Mouse (Mus musculus) frontal cortex, adult (tissue): ENCODE measurements at regions not wholly inside any gene's neighbourhood (a gene's known extent, or its start where the extent isn't known, plus 50 kb on each side); places are given as distances from the start of the nearest gene placed in this dataset.

ENCODE experiments used
- ATAC-seq: cut with Nextera tagmentation; 2 replicates; pipeline ENCODE4 v1.9.2; 2017; ENCODE audit warnings: mild to moderate bottlenecking, moderate library complexity, mixed read lengths; ENCODE audit not compliant: low TSS enrichment

DNA sequence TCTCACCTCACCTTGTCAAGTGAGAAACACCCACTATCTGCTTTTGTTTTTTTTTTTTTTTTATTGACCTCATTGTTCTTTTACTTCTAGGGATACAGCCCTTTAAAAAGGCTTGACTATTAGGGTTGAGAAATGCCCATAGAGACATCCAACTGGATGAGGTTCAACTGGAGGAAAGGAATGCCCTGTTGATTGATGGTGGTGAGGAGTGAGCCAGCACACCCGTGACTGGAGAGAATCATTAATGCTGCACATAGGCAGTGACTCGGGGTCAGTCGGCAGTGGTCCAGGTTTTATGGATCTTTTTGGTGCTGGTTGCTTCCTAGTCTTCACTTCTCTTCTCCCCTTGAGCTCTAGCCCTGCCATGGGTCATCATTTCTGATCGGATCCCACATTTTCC, 82.9 kb upstream of the Cryz start:
- no peak for ATAC-seq

DNA sequence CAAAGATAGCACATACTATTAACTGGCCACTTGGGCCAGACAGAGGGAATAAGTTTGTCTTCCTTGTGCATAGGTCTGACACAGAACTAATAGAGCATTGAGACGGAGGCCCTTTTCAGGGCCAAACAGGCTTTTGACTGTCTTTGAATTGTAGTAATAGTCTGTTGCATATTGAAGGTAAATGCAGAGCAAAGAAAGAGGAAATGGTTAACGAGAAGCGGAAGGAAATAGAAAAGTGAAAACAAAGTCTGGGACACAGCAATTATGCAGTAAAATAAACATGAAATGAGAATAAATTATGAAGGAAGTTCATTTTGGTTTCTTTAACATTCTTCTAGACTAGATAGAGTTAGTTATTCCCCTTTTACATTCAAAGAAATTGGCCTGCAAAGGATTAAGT, 86.4 kb upstream of the Cryz start:
- no peak for ATAC-seq

DNA sequence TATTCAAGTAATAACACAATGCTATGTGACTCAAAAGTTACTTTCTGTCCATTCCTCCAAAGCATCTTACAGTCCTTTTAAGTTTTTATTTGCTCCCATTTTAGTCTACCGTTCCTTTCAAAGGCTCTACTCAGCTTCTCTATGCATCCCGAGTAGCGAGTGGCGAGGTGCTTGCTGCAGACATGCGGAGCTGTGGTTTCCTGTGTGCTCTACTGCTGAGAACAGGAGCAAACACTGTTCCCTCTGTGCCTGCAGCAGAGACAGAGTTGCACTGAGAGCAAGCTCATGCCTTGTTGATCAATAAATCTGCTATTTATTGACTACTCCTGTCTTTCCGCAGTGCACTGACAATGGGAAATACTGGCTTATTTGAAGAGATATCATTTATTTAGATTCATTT, 87.1 kb upstream of the Cryz start:
- ATAC-seq: no peak

DNA sequence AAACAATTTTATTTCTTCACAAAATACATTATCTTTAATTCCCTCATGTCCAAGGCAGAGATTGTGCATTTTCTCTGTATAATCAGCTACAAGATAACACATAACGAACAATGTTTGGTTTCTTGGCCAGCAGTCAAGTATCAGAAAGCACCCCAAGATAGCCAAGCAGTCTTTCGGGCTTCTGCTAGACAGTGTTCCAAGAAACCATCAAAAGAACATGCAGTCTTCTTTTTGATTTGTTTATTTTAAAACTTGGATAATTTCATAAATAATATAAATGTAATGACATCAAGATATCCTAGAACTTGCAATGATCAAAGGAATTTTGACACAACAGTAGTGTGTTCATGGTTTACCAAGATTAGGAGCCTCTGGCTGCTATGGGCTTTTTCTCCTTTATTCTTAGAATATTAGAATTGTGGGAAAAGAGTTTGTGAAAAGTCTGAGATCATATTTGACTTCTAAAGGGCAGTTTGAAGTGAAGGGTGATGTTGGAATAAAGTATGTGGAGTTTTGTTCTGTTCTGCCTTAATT, 103.1 kb upstream of the Cryz start:
- no peak for ATAC-seq

DNA sequence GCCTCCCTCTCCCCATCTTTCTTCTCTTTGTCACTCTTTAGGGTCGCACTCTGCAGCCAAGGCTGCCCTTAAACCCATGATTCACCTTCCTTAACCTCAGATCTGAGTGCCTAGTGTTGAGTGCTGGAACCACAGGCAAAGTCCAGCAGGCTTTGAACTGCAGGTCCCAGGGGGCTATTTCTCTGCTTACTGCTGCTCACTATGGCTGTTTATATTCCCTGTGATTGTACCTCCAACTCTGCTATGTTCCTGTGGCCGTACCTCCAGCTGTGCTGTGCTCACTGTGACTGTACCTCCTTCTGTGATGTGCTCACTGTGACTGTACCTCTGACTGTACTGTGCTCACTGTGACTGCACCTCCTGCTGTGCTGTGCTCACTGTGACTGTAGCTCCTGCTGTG, 124.1 kb upstream of the Cryz start:
- ATAC-seq: no peak

DNA sequence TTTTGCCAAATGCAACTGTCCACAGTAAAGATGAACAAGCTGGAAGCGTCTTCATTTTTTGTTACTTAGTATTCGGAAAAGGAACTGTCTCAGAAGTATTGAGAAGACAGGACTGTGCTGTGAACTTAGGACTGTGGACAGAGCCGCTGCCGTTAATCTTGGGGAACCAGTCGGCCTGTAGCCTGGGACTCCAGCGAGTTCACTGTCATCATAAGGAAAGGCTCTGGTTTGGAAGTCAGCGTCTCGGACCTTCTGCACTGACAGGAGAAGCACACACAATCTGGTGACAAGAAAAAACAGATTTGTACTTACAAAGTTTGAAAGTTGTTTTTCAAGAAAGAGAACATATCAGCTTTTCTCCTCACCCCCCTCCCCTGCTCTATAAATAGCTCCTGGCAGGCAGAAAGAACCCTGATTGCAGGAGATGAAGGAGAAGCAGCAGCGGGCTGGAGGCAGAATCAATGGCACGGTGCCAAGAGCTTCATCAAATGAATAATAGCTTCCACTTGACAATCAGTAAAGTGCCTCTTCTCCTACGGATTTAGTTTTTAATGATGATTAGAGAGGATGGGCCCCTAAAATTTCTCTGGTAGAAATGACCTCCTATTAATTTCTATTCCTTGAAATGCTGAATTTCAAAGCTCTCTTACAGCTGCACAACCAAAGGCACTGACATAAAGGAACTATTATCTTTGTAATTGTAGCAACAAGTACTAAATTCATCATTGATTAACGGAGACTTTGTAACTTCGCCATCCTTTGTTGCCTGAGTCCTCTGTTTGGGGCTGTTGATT, 128.7 kb upstream of the Cryz start:
- ATAC-seq: no peak

DNA sequence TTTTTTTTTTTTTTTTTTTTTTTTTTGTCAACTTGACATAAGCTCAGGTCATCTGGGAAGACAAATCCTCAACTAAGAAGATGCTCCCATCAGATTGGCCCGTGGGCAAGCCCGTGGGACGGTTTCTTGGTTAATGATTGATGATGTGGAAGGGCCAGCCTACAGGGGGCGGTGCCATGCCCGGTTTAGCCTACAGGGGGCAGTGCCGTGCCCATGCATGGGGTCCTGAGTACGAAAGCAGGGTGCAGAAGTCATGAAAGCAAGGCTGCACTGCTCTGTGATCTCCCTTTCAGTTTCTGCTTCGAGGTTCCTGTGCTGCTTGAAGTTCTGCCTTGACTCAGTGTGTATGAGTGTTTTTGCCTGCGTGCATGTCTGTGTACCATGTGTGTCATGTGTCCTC, 127.7 kb upstream of the Lhx8 start:
- no peak for ATAC-seq

DNA sequence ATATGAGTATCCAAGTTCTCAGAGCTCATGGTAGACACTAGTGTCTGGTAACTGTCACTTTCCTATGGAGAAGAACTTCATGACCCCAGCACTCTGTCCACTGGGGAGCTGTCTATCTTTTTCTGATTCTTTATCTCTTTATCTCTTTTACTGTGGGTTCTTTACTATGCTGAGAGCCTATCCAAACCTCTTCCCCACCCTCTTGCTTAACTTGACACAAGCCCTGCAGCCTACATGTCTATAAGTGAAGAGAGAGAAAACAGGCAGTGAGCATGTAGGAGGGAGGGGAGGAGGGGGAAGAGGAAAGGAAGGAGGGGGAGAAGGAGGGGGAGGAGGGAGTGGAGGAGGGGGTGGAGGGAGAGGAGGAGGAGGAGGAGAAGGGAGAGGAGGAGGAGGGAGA, 122.6 kb upstream of the Lhx8 start:
- ATAC-seq: no peak

DNA sequence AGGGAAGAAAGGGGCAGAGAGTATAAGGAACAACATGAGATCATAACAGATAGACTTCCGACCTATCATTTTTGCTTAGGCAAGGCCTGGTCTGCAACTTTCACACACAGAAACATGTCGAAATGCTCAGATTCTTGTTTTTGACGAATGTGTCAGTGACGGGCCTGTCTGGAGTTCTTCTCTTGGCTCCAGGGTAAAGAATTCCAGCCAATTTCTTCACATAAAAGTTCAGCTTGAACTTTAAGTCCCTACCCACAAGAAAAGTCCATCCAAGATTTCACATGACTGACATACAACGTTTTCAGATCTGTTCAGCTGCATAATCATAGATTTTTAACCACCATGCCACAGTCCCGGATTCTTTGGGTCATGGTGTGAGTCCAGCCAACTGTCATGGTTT, 122.1 kb upstream of the Lhx8 start:
- ATAC-seq: no peak

DNA sequence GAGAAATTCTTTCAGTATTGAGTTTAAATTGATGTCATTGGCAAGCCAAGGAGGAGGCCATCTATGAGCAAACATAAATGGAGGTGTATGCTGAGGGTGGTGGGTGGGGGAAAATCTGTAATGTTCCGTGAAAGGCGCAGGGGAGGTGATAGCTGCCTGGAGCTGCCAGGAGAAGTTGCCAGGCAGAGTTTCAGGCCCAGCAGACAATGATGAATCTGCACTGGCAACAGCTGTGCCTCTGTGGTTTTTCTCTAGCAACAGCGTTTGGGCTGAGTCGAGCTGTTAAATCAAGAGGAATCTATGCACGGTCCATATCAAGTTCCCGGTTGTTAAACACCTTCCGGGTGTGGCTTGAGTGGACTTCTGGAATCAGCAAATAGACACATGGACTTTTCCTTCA, 120.7 kb upstream of the Lhx8 start:
- ATAC-seq: peak; percentile 70

DNA sequence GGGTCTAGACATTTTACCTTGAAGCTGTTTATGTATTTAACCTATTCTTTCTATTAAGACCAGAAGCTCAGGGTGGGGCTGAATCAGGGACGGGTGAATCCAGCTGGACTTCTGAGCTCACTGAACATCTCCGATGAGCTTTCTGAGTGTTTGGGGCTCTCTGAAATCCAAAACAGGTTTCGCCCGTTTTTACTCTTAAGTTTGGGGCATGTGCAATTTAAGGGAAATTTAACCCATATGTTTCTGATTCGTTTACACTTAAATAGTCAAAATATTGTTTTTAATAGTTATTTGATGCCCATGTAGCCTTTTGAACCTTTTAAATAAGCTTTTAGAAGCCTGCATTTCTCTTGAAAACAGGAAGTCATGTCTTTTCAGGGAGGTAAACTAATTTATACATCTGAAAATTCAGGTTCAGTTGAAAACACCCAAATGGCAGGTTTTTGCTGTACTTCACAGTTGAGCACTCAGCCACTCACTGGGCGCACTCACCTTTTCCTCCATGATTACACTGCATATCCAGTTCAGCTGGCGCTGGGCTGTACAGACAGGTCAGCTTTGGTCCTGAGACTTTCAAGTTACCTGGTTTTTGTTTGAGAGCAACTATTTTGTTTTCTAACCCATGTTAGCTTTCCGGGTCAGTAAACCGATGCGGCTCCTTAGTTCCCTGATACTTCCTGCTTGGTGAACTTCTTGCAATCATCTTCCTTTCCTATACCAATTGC, 113.1 kb upstream of the Lhx8 start:
- ATAC-seq: no peak

DNA sequence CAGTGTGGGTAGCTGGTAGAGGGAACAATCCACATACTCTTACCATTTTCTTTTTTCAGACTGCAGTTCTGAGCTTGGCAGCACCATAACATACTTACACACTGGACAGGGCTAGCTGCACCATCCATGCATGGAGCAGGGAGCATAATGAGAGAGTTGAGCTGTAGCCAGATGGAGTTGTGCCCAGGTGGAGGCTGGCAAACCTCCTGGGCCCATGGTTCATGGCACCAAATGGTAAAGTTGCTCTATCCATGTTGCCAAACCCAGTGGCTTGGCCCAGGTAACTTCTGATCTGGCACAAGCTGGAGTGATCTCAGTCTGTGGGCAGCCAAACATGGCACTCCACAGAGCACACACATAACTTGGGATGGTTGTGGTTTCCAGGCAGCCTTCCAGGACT, 111.0 kb upstream of the Lhx8 start:
- no peak for ATAC-seq

DNA sequence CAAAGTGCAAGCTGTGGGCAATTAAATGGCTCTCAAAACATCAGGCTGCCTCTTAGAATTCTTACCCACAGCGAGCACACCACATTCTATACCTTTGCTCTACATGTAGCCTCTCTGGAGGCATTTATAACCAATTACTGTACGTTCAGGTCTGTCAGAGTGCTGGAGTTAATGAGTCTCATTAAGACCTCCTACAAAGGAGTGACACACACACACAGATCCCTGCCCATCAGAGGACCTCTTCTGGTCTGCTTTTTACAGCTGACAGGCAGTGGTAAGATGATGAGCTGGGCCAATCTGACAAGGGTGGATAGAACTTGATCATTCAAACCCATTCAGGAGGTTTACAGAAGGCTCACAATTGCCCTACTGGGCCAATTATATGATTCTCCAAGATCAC, 110.4 kb upstream of the Lhx8 start:
- ATAC-seq: no peak

DNA sequence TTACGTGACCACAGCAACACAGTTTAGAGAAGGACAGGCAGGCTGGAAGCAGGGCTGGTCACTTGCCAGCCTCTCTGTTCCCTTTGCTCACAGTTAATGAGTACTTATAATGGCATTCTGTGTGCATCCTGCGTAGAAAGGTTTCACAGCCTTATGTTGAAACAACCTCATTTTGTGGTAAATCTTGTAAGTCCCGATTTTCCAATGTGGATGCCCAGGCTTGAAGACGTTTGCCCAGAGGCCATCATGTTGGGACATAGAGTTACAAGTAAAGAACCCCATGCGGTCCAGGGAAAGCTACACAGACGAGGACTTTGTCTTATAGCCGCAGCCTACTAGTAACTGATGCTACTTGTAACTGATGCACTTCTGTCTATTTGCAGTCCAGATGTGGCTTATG, 100.4 kb upstream of the Lhx8 start:
- ATAC-seq: no peak

DNA sequence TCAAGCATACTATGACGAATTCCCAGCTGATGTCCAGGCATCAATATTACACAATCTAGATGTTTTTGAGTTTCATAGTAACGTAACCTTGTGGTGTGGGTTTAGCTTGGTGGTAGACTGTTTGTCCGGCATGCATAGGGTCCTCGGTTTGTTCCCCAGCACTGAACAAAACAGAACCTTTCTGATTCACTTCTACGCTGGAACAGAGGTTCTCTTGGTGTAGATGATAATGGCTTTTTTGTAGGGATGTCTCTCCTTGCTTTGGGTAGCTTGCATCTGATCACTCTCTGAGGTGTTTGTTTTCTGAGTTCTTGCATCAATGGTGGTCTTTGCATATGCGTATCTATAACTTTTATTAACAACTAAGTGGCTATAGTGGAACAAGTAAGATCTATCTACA, 99.2 kb upstream of the Lhx8 start:
- no peak for ATAC-seq

DNA sequence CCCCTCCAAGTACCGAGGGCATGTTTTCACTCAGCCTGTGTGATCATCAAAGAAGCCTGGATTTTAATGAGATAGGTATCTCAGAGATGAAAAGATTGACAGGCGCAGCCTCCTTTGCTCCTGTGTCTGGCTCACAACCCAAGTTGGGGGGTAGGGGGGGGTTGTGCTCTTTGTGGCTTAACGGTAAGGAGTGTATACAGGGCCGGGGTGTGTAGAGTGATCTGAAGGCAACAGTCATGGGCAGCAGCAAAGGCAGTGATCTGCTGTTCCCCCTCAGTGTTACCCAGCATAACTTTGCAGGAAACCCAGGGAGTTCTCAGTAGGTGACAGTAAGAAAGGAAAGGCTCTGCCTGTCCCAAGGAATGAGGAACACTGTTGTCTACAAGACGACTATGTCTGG, 94.1 kb upstream of the Lhx8 start:
- ATAC-seq: no peak

DNA sequence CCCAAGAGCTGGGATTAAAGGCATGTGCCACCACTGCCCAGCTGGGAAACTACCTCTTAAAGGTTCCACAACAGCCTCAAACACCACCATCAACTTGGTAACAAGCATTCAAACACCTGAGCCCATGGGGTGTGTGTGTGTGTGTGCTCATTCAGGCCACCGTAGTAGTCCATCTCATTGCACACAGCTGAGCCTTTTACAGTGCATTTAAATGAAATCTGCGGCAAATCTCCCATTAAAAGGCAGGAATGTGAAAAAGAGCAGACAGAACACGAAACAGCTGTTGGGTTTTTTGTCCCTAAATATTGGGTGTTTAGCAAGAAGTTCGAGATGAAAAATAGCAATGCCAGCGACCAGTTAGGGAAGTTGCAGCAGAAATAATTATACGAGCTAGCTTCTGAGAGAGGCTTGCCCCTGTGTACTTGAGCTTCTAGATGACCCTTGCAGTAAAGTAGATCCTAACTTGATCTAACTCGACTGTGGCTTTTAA, 91.0 kb upstream of the Lhx8 start:
- ATAC-seq: no peak

DNA sequence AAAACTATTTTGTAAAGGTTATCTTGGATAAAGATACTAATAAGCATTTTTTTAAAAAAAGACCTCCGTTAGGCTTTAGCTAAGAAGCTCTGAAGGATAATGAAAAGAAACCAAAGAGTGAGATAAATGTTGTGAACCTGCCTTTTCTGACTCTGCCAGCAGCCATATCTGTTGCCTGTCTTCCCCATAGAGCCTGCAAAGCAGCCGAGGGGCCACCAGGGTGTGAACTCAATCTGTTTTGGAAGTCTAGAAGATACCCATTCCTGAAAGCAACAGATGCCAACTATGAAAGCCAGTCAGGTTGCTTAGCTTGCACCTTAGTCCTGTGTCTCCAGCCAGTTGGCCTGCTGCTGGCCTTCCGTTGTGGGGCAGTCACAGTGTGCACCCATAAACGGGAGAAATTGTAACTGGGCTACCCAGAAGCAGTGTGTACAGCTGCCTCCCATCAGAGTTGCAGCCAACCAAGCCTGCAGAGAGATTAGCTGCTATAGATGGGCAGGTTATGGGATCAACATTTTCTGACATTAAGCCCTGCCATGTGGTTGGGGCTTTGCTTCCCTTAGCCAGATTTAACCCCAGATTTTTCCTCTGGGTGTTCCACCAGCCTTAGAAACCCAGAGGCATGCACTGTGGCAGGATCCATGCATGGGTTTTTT, 87.8 kb upstream of the Lhx8 start:
- ATAC-seq: no peak

DNA sequence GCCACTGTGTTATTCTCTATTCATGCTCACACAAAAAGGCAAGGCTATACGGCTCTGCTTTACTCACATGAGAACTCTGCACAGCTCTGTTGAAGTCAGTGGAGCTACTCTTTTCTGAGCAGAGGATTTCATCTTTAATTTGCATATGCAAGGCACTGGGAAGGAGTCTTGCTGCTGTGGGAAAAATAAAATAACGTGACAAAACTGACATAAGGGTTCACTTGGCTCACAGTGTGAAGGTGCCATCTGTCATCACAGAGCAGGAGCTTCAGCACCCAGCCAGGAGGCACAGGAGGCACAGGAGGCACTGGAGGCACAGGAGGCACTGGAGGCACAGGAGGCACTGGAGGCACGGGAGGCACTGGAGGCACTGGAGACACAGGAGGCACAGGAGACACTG, 83.9 kb upstream of the Lhx8 start:
- ATAC-seq: no peak

DNA sequence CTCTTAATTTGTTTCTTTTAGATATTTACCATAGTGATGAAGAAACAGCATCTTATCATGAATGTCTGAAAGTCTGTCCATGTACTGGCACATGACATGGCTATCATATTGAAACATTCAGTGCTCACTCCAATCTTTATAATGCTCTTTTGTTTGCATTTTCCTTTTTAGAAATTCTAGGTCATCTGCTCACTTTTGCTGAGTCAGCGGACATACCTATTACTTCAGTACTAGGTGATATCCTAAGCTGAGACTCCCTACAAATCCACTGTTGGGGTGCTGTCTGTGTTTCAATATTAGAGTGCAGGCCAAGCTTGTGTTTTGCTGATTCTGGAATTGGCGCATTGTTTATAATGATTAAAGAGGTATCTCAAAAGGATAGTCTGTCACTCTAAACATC, 79.8 kb upstream of the Lhx8 start:
- no peak for ATAC-seq

DNA sequence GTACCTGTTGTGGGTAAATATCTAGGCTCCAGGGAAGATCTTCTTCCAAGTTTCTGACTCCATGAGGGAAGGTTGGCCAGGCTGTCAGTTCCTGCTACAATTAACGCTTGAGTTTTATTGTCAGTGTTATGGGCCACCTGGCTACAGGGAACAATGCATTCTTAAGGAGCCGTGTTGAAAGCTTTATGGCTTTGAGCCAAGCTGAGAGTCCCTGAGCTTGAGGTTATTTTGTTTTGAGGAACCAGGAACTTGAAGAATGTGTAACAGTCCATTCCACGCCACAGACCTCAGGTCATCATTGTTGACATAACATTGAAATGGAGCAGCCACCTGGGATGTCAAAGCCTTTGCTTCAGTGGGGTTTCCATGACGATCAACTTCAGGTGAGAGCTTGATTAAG, 71.6 kb upstream of the Lhx8 start:
- no peak for ATAC-seq

DNA sequence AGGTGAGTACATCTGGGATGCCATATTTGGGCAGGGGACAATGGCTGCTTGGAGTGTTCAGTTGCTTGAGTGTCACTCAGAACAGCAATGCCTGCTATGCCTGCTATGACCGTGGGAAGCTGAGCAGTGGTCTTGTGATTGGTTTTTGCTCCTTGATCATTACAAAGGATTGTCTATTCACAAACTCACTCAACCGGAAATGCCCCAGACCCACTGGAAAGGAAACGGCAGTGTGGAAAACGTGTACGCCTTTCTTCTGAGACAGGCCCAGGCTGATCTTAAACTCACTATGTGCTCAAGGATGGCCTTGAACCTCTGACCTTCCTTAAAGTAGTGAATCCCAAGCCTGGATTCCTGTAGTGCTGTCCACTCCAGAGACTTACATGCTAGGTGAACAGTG, 63.2 kb upstream of the Lhx8 start:
- ATAC-seq: no peak

DNA sequence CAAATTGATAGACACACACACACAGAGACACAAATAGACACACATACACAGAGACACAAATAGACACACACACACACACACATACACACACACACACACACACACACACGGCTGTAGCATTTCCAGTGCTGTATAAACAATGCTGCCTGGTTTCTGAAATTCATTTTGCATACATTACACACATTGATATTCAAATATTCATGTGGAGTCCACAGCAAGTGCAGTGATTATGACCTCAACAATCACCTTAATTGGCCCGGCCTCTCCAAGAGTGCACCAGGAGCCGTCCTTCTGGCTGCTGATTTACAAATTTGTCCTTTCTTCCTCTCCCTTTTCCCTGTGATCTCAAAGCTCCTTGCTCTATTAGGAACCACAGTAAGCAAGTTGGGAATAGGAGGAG, 61.2 kb upstream of the Lhx8 start:
- no peak for ATAC-seq
